Mouse (Mus musculus): ENCODE measurements around the gene Zfp692. TPM values are rescaled to one million over a fixed set of nuclear protein-coding genes. Genes with fewer than 3 reads are reported as not detected.

Gene Zfp692
- 10 to 100 TPM; 31.4 to 31.9 TPM for total RNA-seq (2021)
- long read RNA-seq, experiment 1, partial matches to known transcripts, result 7 of 52 reads
- long read RNA-seq, experiment 1, other reads (novel, unspliced or antisense), result 42 of 52 reads
- long read RNA-seq, experiment 2, transcript Zfp692-201 (12 exons, 1,860 nt), result major isoform, 7 of 66 reads
- long read RNA-seq, experiment 2, partial matches to known transcripts, result 11 of 66 reads
- long read RNA-seq, experiment 2, other reads (novel, unspliced or antisense), result 47 of 66 reads

DNA sequence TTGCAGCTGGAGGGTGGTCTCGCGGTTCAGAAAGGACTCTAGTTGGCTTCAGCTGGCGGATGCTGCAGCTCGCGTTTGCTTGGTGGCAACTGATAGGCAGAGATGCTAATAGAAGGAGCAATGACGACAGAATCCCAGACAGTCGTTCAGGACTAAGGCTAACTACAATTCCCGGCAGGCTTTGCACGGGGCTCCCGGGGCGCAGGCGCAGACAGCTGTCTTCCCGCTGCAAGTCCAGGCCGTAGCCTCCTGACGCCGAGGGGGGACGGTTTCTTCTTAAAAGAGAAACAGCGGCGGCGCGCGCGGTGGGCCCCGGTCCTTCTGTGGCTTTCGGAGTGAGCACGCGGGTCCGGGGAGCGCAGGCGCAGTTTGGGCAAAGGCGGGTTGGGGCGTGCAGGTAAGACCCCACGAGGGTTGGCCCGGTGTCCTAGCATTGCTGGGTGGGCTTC, at the start of gene Zfp692:
Gene Zfp692, plus strand, starts transcription at position 210 of the 449 bp plus-strand sequence.
- no peak for TF ChIP-seq CTCF (IDR thresholded peaks at IDR 0.05)
- intact Hi-C loops (cut with DNase I), result loop anchor here (10.0 kb wide), 1 partner anchor 202 kb away; the partner anchor contains the start of gene Cnot8
- DNase-seq (ENCODE audit: extremely low spot score in 1 of 2, low spot score in 2 of 2), result peak; percentile 95 to 96
- H3K27ac ChIP-seq, result peak within 1 kb of the TSS; percentile 82
- H3K4me3 ChIP-seq, result peak within 1 kb of the TSS; percentile 77

DNA sequence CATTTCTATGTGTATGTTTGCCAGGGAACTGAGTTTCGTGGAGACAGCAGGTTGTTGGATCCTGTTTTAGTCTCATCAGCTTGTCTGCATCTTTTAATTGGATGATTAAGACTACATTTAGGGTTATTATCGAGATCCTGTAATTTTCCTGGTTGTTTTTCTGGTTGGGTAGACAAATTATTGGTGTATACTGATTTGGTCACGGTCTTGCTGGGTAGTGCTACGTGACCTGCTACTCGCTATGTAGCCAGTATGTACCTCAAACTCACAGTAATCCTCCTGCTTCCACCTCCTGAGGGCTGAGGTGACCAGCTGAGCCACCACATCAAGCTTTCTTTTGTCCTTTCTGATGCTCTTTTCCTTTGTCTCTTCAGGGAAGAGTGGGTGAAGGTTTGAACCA, 49.1 kb upstream of the Zfp692 start:
- no peak overlapping the region for H3K4me3 ChIP-seq
- DNase-seq (ENCODE audit: extremely low spot score in 1 of 2, low spot score in 2 of 2), result no peak
- no peak for TF ChIP-seq CTCF (IDR thresholded peaks at IDR 0.05)
- H3K27ac ChIP-seq, result no peak overlapping the region
- intact Hi-C loops (cut with DNase I), result no loop called here

DNA sequence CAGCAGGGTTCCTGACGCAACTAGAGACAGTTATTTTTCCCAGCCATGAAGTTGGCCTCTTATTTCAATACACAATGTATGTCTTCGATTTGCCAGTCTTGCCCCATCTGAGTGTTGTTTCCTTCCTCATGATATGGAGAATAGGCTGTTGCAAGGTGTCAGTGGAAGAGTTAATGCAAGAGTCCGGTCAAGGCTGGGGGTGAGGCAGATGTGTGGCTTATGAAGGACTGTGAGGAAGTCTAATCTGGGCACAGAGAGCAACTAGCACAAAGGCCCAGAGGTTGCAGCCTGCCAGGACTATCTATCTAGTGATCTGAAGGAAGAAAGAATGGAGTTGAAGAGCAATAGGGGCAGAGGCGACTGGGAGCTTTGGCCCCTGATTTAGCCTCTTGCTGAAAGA, 46.7 kb upstream of the Zfp692 start:
- no peak for DNase-seq (ENCODE audit: extremely low spot score in 1 of 2, low spot score in 2 of 2)
- Histone ChIP-seq H3K4me3 (no peak overlapping the region), H3K27ac (no peak overlapping the region)
- intact Hi-C loops (cut with DNase I), result no loop called here
- no peak for TF ChIP-seq CTCF (IDR thresholded peaks at IDR 0.05)

DNA sequence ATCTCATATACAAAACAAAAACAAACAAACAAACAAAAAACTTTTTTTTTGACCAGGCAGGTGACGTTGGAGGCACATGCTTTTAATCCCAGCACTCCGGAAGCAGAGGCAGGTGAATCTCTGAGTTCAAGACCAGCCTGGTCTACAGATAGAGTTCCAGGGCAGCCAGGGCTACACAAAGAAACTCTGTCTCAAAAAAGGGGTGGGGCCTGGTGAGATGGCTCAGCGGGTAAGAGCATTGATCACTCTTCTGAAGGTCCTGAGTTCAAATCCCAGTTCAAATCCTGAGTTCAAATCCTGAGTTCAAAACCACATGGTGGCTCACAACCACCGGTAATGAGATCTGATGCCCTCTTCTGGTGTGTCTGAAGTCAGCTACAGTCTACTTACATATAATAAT, 45.0 kb upstream of the Zfp692 start:
- intact Hi-C loops (cut with DNase I), result no loop called here
- Histone ChIP-seq H3K4me3 (no peak overlapping the region), H3K27ac (no peak overlapping the region)
- no peak for DNase-seq (ENCODE audit: extremely low spot score in 1 of 2, low spot score in 2 of 2)
- TF ChIP-seq CTCF (IDR thresholded peaks at IDR 0.05), result no peak

GRCm38 (mm10) chr11:58262336-58262735, 44.5 kb upstream of the Zfp692 start:
- Histone ChIP-seq H3K27ac (no peak overlapping the region), H3K4me3 (no peak overlapping the region)
- intact Hi-C loops (cut with DNase I), result no loop called here
- TF ChIP-seq CTCF (IDR thresholded peaks at IDR 0.05), result no peak
- no peak for DNase-seq (ENCODE audit: extremely low spot score in 1 of 2, low spot score in 2 of 2)

- intact Hi-C loops (cut with DNase I), result no loop called here
- no peak for TF ChIP-seq CTCF (IDR thresholded peaks at IDR 0.05)
- Histone ChIP-seq H3K27ac (no peak overlapping the region), H3K4me3 (no peak overlapping the region)
- DNase-seq (ENCODE audit: extremely low spot score in 1 of 2, low spot score in 2 of 2), result no peak
These were observed 43.4 kb upstream of the Zfp692 start for GRCm38 (mm10) chr11:58263516-58263915.

GRCm38 (mm10) chr11:58264546-58264945, 42.3 kb upstream of the Zfp692 start:
- intact Hi-C loops (cut with DNase I), result no loop called here
- Histone ChIP-seq H3K27ac (no peak overlapping the region), H3K4me3 (no peak overlapping the region)
- no peak for DNase-seq (ENCODE audit: extremely low spot score in 1 of 2, low spot score in 2 of 2)
- TF ChIP-seq CTCF (IDR thresholded peaks at IDR 0.05), result no peak

- no peak overlapping the region for H3K27ac ChIP-seq
- DNase-seq (ENCODE audit: extremely low spot score in 1 of 2, low spot score in 2 of 2), result no peak
- TF ChIP-seq CTCF (IDR thresholded peaks at IDR 0.05), result no peak
- intact Hi-C loops (cut with DNase I), result no loop called here
- no peak overlapping the region for H3K4me3 ChIP-seq
These were observed 38.6 kb upstream of the Zfp692 start for GRCm38 (mm10) chr11:58268285-58268684.

DNA sequence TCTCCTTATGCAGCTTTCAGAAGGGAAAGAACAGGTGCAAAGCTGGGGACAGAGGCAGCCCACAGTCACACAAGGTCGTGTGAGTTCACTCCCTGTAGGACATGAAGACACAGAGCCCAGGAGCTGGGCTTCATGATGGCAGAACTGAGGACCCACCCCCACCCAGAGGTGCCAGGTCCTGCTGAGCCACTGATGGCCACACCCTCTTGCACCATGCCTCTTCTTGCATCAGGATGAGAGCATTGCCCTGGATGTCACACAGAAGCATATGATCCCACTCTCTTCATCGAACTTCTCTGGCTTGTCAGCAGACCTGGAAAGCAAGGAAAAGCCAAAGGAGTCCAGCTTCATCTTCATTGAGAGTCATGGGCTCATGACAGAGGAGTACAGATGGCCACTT, 32.3 kb upstream of the Zfp692 start, which contains the start of gene 4930438A08Rik:
Gene 4930438A08Rik, plus strand, starts transcription at position 228 of the 400 bp plus-strand sequence.
- DNase-seq (ENCODE audit: extremely low spot score in 1 of 2, low spot score in 2 of 2), result no peak
- no peak within 1 kb of the TSS for H3K4me3 ChIP-seq
- no peak for TF ChIP-seq CTCF (IDR thresholded peaks at IDR 0.05)
- intact Hi-C loops (cut with DNase I), result no loop called here
- no peak within 1 kb of the TSS for H3K27ac ChIP-seq

DNA sequence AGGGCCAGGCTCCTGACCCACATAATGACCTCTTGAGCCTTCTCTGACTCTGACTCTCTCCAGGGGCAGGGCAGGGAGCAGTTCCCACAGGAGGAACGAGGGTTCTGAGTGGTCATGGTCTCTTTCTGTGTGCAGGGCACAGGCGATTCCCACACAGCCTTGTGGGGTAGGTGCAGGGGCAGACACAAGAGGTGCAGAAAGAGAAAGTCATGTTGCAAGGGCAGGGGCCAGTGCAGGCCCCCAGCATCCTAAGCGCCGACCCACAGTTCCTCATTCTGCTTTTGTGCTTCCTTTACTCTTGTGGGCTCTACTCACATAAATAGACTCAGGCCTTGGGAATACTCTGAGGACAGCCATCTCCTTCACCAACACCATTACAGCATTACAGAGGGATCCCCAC, 31.1 kb upstream of the Zfp692 start:
- TF ChIP-seq CTCF (IDR thresholded peaks at IDR 0.05), result no peak
- H3K4me3 ChIP-seq, result no peak overlapping the region
- intact Hi-C loops (cut with DNase I), result no loop called here
- DNase-seq (ENCODE audit: extremely low spot score in 1 of 2, low spot score in 2 of 2), result no peak
- no peak overlapping the region for H3K27ac ChIP-seq

GRCm38 (mm10) chr11:58281970-58282496, 24.8 kb upstream of the Zfp692 start:
- no peak for TF ChIP-seq CTCF (IDR thresholded peaks at IDR 0.05)
- H3K4me3 ChIP-seq, result no peak overlapping the region
- DNase-seq (ENCODE audit: extremely low spot score in 1 of 2, low spot score in 2 of 2), result no peak
- intact Hi-C loops (cut with DNase I), result no loop called here
- no peak overlapping the region for H3K27ac ChIP-seq

DNA sequence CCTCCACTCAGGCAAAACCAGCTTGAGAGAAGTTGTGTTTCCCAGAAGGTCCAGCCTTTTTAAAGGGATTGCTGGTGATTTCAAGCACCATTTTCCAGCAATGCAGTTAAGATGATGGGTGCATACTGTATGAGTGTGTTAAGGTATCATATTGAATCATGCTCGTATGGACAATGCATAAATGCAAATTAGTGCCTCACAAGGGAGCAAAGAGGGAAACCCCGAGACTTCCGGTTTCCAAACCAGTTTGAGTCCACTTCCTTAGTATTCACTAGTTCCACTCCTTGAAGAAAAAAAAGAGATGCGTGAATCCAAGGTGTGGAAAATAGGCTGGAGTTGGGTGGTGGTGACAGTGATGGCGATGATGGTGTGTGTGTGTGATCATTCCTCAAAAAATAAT, 24.4 kb upstream of the Zfp692 start:
- intact Hi-C loops (cut with DNase I), result no loop called here
- no peak for DNase-seq (ENCODE audit: extremely low spot score in 1 of 2, low spot score in 2 of 2)
- no peak overlapping the region for H3K27ac ChIP-seq
- no peak overlapping the region for H3K4me3 ChIP-seq
- TF ChIP-seq CTCF (IDR thresholded peaks at IDR 0.05), result no peak

All from left cerebral cortex, adult 2 months (tissue).